Mouse (Mus musculus) adrenal gland, postnatal 36 days (tissue): ENCODE data around the gene Gfi1b. TPM values are rescaled to one million over a fixed set of nuclear protein-coding genes. Genes with fewer than 3 reads are reported as not detected.

ENCODE experiments used
- DNase-seq, 2 experiments: peaks; one replicate each; pipeline ENCODE4 v3.0.0; 2021; ENCODE audit warnings: mixed read lengths in 1 of 2
- long read RNA-seq, 2 experiments: library from polyadenylated mRNA; stranded (forward); transcript quantifications; one replicate each; pipeline ENCODE4 v2.0.0; 2021; ENCODE audit warnings: borderline sequencing depth in 2 of 2
- total RNA-seq, 2 experiments: library from RNA; stranded (reverse); gene quantifications; 2 replicates each; pipeline ENCODE4 v1.2.3; 2021

The Gfi1b gene
- total RNA-seq = not detected
- long read RNA-seq, experiment 1 = 0 reads
- long read RNA-seq, experiment 2 = 0 reads

DNA sequence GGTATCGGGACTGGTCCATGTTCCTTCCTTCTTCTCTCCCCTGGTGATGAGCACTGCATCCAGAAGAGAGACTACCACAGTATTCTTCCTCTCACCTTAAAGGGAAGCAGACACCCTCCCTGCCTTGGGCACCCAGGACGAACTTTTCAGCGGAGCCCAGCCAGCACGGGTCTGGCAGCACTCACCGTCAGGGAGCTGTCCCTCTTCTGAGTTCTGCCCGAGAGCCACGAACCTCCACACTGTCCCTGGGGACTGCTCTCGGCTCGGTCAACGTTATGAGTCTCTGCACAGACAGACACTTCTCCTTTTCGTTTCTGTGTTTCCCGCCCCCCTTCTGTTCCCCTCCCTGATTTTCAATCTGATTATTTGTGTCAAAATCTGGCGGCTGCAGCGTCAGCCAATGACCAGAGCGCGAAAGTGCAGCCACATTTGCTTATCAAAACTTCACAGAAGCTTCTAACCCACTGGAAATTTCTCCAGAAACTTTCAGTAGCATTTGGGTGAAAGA is at the start of gene Gfi1b:
Gfi1b (minus strand) TSS at position 319 of the 508 bp plus-strand sequence.
- DNase-seq = peak in 1 of 2 experiments; percentile 15

DNA sequence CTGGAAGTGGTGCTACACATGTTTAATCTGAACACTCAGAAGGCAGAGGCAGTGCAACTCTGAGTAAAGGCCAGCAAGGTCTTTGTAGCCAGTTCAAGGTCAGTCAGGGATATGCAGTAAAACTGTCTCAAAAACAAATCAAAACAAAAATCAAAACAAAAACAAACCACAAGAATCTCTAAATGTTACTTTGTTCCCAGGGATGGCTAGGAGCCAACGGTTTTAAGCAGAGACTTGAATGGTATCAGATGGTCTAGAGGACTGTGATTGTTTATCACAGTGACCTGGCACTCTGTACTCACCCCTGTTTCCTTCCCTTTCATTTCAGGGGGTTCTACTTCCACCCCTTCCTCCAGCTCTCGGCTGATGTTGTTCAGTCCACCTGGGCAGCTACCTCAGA is 49.7 kb upstream of the Gfi1b start:
- DNase-seq = no peak

DNA sequence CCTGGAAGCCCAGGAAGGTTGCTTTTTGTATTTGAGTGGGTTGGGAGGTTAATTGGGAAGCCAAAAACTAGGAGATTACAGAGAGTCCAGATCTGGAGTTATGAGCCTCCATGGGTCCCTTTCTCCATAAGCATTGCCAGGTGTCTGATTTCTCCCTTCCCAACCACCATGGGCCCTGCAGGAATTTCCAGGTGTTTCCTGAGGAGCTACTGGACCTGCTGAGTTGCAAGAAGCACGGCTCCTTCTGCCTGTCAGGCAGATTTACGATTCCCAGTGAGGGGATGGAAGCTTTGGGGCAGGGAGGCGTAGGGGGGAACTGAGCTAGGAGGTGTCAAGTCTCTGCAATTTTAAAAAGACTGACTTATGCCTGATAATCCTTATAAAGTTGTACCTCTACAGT is 44.0 kb upstream of the Gfi1b start:
- no peak for DNase-seq

DNA sequence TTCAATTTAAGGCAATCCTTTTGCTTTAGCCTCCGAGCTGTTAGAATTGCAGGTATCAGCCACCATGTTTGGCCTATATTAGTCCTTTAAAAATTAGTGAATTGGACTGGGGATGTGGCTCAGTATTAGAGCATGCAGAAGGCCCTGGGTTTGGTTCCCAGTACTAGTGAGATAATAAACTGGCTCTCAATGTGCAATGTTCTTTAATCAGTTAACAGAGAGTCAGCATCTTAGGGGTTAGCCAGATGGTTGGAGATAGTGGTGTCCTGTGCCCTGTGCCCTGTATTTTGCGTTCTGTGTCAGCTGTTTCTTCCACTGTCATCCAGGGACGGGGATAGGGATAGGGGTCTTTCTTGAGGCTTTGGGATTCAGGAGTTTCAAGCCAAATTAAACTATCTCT is 41.1 kb upstream of the Gfi1b start:
- no peak for DNase-seq

DNA sequence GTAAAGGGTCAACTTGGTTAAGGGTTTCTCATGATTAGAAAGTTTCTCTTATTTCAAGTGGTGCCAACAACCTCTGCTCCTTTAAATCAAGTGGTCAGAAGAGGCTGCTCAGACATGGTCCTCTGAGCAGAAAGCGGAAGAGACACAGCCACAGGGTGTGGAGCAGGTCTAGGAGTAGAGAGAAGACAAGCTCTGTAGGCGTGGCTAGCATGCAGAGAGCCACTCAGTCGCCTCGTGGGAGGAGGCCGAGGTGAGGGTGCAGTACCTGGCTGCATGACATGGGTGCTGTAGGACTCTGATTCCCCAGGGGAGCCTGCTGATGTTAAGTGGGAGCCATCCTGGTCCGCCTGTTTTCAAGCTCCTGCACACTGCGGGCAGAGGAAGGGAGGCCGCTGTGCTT is 34.4 kb upstream of the Gfi1b start:
- DNase-seq = no peak

DNA sequence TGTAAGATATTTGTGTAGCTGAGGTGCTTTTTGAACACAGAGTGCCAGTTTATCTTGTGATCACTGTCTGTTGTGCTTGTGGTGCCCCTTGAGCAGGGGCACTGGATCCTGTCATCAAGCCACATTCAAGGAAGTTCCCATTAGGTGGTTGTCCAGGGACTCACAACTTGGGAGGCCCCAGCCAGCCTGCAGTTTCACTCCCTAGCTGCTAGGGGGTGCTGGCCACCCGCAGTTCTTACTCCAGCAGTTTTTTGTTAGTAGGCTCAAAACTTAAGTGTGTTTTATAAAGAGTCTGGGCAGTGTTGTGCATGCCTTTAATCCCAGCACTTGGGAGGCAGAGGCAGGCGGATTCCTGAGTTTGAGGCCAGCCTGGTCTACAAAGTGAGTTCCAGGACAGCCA is 32.5 kb upstream of the Gfi1b start:
- peak; percentile 33 to 39 for DNase-seq

DNA sequence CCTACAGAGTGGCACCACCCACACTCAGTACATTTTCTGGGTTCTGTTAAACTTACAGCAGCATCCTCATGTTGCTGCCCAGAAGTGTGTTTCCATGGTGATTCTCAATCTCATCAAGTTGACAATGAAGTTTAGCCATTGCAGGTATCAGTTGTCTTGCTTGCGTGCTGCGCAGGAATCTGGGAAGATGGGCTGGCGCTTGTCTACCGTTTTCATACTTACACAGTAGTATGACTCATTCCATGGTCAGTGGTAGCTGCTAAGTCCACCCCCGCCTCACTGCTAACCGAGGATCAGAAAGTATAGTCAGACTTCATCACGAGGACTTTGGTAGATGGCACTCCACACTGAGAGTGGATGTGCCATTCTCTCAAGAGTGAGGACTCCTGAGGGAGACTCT is 31.6 kb upstream of the Gfi1b start:
- no peak for DNase-seq

DNA sequence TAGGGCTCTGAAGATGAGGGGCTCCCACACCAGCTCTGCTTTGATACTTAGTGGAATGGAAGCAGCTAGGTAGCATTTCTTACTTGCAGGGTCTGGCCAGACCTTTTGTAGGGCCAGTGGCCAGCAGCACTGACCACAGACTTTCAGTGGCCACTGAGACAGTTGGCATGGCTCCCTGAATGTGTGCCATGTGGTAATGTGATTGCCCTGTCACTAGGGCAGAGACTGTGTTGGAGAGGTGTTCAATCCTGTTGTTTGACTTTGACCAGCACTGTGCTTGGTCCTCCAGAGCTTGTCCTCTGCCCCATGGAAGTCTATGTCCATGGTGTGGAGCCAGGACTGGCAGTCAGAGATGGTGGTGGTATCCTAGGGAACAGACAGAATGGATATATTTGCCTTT is 28.7 kb upstream of the Gfi1b start:
- peak; percentile 48 to 50 for DNase-seq

DNA sequence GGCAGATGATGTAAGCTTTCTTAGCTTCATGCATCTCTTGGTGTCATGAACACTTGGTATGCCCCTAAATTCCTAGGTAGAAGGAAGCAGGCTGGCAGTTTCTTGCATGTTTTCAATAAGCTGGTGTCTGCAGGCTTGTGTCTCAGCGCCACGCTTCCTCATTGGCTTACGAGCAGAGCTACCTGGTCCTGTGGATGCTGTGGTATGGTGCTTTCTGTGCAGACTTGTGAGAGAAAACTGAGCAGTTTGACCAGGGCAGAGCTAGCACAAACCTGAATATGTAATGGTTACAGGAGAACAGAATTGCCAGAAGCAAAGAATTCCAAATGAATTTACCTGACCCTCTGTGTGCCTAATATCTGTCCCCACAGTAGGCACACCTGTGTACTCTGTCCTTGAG is 21.3 kb upstream of the Gfi1b start:
- DNase-seq = no peak

DNA sequence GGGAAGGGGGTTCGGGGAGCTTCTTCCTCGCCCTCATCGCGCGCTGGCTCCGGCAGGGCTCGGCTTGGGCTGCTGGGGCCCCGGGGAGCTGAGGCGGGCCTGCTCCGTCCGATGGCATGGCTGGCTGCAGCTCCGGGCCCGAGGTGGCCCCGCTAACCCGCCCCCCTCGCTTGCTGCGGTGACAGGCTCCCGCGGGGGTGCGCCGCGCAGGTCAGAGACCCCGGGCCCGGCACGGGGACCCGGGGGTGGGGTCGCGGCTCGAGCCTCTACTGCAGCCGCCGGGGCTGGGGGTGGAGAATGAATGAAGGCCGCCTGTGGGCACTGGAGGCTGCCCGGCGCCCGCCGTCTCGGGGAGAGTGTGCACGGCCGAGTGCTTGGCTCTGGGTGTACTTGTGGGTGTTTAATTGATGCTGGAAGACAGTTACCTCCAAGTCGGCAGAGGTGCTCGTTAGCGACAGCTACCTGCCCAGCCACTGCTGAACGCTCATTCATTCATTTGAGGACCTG is 19.7 kb upstream of the Gfi1b start:
- DNase-seq = peak in 1 of 2 experiments; percentile 20

DNA sequence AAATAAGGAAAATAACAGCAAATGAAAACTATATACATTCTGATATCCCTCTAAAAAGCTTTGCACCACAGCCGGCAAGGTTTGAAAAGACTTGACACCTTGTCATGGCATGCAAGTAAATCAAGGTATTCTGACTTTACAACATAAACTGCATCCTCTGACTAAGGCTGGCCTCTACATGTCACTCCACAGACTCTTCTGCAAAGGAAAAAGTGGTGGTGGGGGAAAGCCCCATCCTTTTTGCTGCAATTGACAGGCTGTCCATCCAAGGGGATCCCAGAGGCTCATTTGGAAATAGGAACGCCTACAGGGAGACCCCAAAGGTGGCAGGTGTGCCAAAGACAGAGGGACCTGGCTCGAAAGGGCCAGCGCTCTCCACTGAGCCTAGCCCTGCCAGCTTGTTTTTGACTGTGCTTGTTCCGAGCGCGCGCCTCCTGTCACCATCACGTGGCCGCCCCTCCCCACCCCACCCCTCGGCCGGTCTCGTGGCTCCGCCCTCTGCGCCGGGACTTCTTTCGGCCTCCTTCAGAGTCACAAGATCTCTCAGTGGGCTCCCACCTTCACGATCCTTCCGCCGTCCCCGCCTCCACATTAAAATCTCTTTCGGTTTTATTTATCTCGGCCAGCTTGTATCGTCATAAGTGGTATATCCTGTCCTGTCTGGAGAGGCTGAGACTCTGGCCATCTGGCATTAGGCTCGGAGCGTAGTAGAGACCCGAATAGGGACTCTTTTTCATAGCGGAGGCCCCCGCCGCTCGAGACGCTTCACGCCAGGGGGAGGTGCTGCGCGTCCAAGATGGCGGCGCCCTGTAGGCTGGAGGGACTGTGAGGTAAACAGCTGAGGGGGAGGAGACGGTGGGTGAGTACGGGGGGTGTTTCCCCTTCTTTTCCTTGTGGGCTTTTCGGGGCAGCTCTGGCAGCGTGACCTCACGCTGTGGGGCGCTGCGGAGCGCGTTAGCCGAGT is 19.0 kb upstream of the Gfi1b start, which contains the start of gene Tsc1:
Tsc1 (plus strand) TSS at position 768 of the 964 bp plus-strand sequence.
- peak; percentile 96 to 97 for DNase-seq

DNA sequence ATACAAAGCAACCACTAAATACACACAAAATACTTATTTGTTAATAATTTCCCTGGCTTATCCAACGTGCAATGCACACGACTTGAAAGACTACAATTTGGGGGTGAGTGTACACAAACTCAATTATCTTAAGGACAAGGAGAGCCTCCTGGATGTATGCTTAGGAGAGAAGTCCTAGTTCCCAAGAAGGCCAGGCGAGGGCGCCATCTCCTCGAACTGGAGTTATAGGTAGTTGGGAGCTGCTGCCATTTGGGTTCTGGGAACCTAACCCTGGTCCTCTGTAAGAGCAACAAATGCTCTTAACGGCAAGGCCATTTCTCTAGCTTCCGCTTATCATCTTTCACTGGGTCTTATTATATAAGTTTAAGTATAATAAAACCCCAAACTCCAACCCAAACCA is 18.0 kb upstream of the Gfi1b start:
- peak; percentile 14 to 41 for DNase-seq

DNA sequence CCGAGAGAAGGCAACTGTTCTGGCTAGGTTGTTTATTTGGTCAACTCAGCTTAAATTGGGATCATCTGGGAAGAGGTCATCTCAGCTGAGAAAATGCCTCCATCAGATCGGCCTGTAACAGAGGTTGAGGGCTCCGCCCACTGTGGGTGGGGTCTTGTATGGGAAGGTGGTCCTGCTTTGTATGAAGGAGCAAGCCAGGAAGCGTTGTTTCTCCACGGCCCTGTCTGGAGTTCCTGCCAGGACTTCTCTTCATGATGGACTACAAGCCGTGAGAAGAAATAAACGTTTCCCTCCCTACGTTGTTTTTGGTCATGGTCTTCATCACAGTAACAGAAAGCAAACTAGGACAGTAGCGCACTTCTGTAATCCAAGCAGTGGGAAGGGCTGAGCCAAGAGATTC is 17.1 kb upstream of the Gfi1b start:
- DNase-seq = peak; percentile 10 to 32

DNA sequence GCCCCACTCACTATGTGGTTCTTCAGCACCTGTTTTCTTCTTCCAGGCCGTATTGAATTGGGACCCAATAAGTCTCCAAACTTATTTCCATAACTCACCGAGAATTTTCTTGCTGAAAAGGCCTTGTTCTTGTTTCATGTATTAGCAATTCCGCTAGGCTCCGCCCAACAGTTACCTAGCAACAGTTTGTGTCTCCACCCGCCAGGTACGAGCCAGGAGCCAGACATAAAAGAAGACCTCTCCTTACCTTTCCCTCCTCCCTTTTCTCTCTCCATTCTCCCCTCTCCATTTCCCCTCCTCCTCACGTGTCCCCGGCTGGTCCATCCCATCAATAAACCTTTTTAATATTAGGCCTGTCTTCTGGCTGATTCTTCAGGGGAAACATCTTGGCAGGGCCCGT is 16.6 kb upstream of the Gfi1b start:
- no peak for DNase-seq

DNA sequence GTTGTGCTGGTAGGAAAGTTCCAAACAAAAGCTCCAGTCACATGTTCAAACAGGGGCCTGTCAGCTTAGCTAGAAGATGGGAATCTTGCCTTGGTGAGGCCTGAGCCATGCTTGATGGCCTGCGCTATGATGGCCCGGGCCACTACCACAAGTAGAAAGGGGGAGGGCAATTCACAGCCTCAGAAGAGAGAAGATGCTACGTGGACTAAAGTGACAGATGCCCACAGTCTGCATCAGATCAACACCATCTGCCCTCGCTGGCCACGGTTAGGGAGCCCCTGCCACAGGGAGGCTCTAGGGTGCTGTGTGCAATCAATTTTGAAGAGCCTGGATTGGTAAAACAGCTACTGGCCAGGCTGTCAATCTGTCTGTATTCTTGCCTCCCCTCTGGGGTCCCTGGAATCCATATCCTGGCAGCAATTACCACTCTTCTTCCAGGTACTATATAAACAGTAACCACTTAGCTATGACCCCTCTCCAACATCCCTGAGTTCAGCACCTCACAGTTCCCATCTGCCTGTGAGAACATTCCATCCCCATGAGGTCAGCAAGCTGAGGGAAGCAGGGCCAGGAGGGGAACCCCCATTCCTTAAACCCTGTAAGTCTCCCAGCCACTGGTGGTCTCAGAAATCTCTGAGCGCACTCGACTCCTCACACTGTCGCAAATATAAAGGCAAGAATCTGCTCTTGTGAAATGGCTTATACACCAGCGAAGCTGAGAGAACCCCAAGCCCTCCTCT is 15.5 kb upstream of the Gfi1b start:
- DNase-seq = no peak

DNA sequence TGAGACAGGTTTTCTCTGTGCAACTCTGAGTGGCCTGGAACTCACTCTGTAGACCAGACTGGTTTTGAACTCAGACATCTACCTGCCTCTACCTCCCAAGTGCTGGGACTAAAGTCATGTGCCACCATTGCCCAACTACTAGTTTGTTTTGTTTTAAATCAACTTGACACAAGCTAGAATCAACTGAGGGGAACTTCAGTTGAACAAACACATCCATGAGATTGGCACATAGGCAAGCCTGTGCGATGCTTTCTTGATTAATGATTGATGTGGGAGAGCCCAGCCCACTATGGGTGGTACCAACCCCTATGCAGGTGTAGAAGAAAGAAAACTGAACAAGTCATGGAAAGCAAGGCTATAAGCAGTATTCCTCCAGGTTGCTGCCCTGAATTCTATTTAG is 13.4 kb upstream of the Gfi1b start:
- no peak for DNase-seq

DNA sequence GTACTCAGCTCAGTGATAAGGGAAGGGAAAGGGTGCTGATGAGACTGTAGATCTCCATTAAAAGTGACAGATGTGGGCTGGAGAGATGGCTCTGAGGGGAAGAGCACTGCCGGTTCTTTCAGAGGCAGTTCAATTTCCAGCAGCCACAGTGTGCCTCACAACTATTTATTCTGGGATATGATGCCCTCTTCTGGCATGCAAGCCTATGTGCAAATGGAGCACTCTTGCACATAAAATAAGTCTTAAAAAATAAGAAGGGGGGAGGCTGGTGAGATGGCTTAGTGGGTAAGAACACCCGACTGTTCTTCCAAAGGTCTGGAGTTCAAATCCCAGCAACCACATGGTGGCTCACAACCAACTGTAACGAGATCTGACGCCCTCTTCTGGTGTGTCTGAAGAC is 11.4 kb upstream of the Gfi1b start:
- no peak for DNase-seq

DNA sequence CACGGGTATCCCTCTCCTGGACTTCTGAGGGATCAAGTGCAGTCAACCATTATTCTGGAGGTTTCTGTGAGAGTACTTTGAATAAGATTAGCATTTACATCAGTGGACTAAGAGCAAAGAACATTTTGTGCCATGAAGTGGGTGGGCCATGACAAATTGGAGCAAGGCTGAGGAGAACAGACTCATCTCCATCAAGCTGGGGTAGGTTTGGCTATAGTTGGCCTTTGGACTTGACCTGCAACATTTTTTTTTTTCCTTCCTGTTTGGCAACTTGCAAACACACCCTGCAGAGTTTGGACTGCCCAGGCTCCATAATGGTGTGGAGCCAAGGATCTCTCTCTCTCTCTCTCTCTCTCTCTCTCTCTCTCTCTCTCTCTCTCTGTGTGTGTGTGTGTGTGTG is 10.8 kb upstream of the Gfi1b start:
- DNase-seq = no peak

DNA sequence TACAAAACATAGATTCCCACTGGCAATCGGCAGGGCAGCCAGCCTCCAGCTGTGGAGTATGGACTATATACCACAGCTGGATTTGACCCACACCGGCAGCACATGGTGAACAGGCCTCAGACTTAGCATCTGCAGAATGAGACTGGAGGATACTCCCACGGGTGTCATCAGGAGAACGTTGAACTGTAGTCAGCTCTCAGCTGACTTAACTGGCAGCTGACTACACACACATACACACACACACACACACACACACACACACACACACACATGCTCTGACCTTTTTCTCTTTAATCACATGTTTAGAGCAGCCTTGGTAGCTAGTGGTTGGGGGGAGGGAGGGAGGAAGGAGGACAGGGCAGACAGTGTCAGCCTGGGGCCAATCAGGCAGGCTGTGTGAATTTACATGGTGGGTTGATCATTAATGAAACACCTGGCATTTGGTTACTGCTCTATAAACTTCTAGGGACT is 8.2 kb upstream of the Gfi1b start:
- no peak for DNase-seq

DNA sequence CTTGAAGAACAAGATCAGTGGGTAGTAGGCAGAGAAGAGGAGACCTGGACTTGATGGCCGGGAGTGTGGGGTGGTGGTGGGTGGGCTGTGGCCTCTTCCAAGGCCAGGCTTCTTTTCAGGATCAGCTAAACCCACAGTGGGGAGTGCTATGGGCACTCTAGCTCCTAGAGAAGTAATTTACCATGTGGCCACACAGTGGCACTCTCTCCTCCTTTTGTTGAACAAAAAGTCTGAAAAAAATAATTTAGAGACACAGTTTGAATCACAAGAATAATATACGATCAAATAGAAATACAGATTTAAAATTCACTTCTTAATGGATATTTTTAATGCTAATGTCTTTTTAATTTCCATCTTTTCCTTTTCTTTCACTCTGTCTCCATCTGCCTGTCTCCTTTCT is 6.3 kb upstream of the Gfi1b start:
- no peak for DNase-seq

DNA sequence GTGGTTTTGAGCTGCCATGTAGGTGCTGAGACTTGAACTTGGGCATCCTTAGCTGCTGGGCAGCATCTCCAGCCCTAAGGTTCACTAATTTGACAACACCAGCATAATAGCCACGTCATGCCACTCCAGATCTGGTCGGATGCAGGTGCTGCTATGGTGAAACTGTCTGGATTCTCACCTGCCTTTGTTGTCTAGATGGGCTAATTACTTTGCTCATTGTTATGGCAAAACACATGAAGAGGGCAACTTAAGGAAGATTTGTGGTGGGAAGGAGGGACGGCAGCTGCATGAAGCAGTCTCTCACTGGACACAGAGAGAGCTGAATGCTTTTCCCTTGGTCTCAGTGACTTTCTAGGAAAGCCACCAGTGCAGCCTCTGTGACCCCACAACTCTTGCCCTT is 4.3 kb upstream of the Gfi1b start:
- DNase-seq = no peak

DNA sequence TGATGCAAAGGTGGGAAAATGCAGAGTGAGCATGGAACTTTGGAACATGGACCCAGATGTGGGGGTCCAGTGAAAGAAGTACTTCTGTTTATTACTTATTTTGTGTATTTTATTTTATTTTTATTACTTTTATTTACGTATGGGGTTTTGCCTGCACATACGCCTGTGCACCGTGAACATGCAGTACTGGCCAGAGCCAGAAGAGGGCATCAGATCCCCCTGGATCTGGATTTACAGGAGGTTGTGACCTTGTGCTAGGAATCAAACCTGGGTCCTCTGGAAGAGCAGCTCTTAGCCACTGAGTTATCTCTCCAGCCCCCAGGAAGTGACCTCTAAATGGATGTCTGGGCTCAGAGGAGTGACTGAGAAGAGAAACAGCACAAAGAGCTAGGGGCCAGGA is 3.1 kb upstream of the Gfi1b start:
- no peak for DNase-seq
